Mouse (Mus musculus) small intestine, adult 2 months (tissue): ENCODE measurements around the gene Cd79b. TPM values are rescaled to one million over a fixed set of nuclear protein-coding genes. Genes with fewer than 3 reads are reported as not detected.
A peak's percentile ranks its signal among the peaks of the same experiment; 100 is the strongest.

Source experiments
- H3K27ac ChIP-seq: fragments of 200-500 bp; 2 replicates; pipeline ENCODE4 v1.5.1; 2012; ENCODE audit warnings: low read depth, low read length, control low read depth, inconsistent platforms; ENCODE audit not compliant: insufficient read depth
- H3K27me3 ChIP-seq: fragments of 200-500 bp; 2 replicates; pipeline ENCODE4 v1.6.1; 2012; ENCODE audit warnings: mild to moderate bottlenecking, moderate library complexity, low read length, inconsistent platforms; ENCODE audit not compliant: control insufficient read depth, insufficient read depth
- H3K36me3 ChIP-seq: fragments of 200-500 bp; 2 replicates; pipeline ENCODE4 v1.6.1; 2012; ENCODE audit warnings: mild to moderate bottlenecking, low read length, control low read depth, inconsistent platforms; ENCODE audit not compliant: control insufficient read depth, insufficient read depth
- H3K4me1 ChIP-seq: fragments of 200-500 bp; 2 replicates; pipeline ENCODE4 v1.6.1; 2012; ENCODE audit warnings: low read length, inconsistent platforms, mixed read lengths; ENCODE audit not compliant: control insufficient read depth, insufficient read depth, insufficient read length
- H3K4me3 ChIP-seq: fragments of 200-500 bp; 2 replicates; pipeline ENCODE4 v1.5.1; 2012; ENCODE audit warnings: low read depth, mild to moderate bottlenecking, control low read depth, inconsistent platforms, low read length, moderate library complexity
- CTCF ChIP-seq: fragments of 200-500 bp; IDR thresholded peaks from 2 replicates; pipeline ENCODE4 v1.5.1; 2012; ENCODE audit warnings: low read depth, mild to moderate bottlenecking, control low read depth, inconsistent platforms, low read length, moderate library complexity, mixed read lengths; ENCODE audit not compliant: insufficient replicate concordance, insufficient read length; ENCODE audit errors: extremely low read depth
- POLR2A ChIP-seq: fragments of 200-500 bp; IDR thresholded peaks from 2 replicates; pipeline ENCODE4 v1.6.1; 2012; ENCODE audit warnings: low read depth, mild to moderate bottlenecking, control low read depth, inconsistent platforms, low read length, moderate library complexity
- WGBS: fragments of 180-500 bp; shearing (Covaris S2); methylation state at CpG from one replicate; pipeline ENCODE4 v1.1.7; 2018; 5-methylcytosine and 5-hydroxymethylcytosine counted together
- polyA plus RNA-seq: library from polyadenylated mRNA; depleted of rRNA; stranded (reverse); fragments of >200 nt; gene quantifications from 2 replicates; pipeline ENCODE4 v1.2.3, GENCODE M21; 2012

Gene Cd79b
- polyA plus RNA-seq, 1 experiment, result 21.2 TPM

- Histone ChIP-seq H3K4me1 (no peaks in the 10 kb centered on the region; the same call in 1 of the 2 replicates), H3K4me3 (no peak overlapping the region), H3K36me3 (no peaks in the 10 kb centered on the region), H3K27ac (0 out of 2 replicates have a peak overlapping the region, but pooled peaks have one; percentile 11), H3K27me3 (no peaks in the 10 kb centered on the region)
- TF ChIP-seq POLR2A, result no peak
- no peak for TF ChIP-seq CTCF
- 71% methylated on average over 10 of the region's 10 CpGs for WGBS
Observed at GRCm38 (mm10) chr11:106305348-106306064, 9.1 kb downstream of the Cd79b start.

GRCm38 (mm10) chr11:106302634-106303033 lies 11.9 kb downstream of the Cd79b start:
- 2% methylated on average over 2 of the region's 2 CpGs for WGBS
- Histone ChIP-seq H3K4me1 (no peaks in the 10 kb centered on the region; the same call in 1 of the 2 replicates), H3K36me3 (no peaks in the 10 kb centered on the region), H3K4me3 (no peak overlapping the region), H3K27me3 (no peaks in the 10 kb centered on the region), H3K27ac (no peak overlapping the region)
- TF ChIP-seq CTCF (peak; percentile 77; the same call in 1 of the 2 replicates), POLR2A (no peak)

- Histone ChIP-seq H3K4me1 (no peaks in the 10 kb centered on the region; the same call in 1 of the 2 replicates), H3K36me3 (no peaks in the 10 kb centered on the region), H3K4me3 (no peak within 1 kb of the TSS), H3K27me3 (no peaks in the 10 kb centered on the region), H3K27ac (no peak within 1 kb of the TSS)
- TF ChIP-seq CTCF, result no peak
- TF ChIP-seq POLR2A, result no peak
- 80% methylated on average over 9 of the region's 9 CpGs for WGBS
Observed at GRCm38 (mm10) chr11:106301765-106302164, 12.8 kb downstream of the Cd79b start, which contains the start of gene Gh. Gene Gh (minus strand): TSS chr11:106301865.

GRCm38 (mm10) chr11:106291861-106292260 lies 22.7 kb downstream of the Cd79b start:
- no peak overlapping the region for H3K27ac ChIP-seq
- WGBS, result 70% methylated on average over 2 of the region's 2 CpGs
- TF ChIP-seq POLR2A, result no peak
- TF ChIP-seq CTCF, result no peak
- no peaks in the 10 kb centered on the region for H3K36me3 ChIP-seq
- H3K27me3 ChIP-seq, result no peaks in the 10 kb centered on the region
- no peak overlapping the region for H3K4me3 ChIP-seq
- no peaks in the 10 kb centered on the region for H3K4me1 ChIP-seq

- H3K4me3 ChIP-seq, result no peak overlapping the region
Observed at GRCm38 (mm10) chr11:106290376-106290775, 24.2 kb downstream of the Cd79b start.

GRCm38 (mm10) chr11:106289369-106289768 lies 25.2 kb downstream of the Cd79b start:
- no peak overlapping the region for H3K4me3 ChIP-seq
- 26% methylated on average over 8 of the region's 8 CpGs for WGBS
- H3K4me1 ChIP-seq, result no peaks in the 10 kb centered on the region
- TF ChIP-seq CTCF (peak; percentile 16; the same call in 1 of the 2 replicates), POLR2A (no peak)
- H3K27me3 ChIP-seq, result no peaks in the 10 kb centered on the region
- H3K27ac ChIP-seq, result no peak overlapping the region
- H3K36me3 ChIP-seq, result no peaks in the 10 kb centered on the region

More at GRCm38 (mm10) chr11:106290376-106290775, 24.2 kb downstream of the Cd79b start:
- Histone ChIP-seq H3K36me3 (no peaks in the 10 kb centered on the region), H3K27me3 (no peaks in the 10 kb centered on the region), H3K4me1 (no peaks in the 10 kb centered on the region), H3K27ac (no peak overlapping the region)
- TF ChIP-seq POLR2A (no peak), CTCF (no peak)
- WGBS, result 86% methylated on average over 5 of the region's 5 CpGs

- H3K4me3 ChIP-seq, result no peak overlapping the region
- no peak overlapping the region for H3K27ac ChIP-seq
- TF ChIP-seq CTCF (no peak), POLR2A (no peak)
- no peaks in the 10 kb centered on the region for H3K36me3 ChIP-seq
- no peaks in the 10 kb centered on the region for H3K27me3 ChIP-seq
- H3K4me1 ChIP-seq, result no peaks in the 10 kb centered on the region
- 74% methylated on average over 11 of the region's 11 CpGs for WGBS
Observed at GRCm38 (mm10) chr11:106286987-106287386, 27.6 kb downstream of the Cd79b start.
